Mouse (Mus musculus): ENCODE results near the gene Icam2.
"Not testable (repeated sequence)": the region's sequence is repeated elsewhere in the genome, so short reads cannot be mapped to it uniquely, and the experiment has no call there.

Icam2 gene

DNA sequence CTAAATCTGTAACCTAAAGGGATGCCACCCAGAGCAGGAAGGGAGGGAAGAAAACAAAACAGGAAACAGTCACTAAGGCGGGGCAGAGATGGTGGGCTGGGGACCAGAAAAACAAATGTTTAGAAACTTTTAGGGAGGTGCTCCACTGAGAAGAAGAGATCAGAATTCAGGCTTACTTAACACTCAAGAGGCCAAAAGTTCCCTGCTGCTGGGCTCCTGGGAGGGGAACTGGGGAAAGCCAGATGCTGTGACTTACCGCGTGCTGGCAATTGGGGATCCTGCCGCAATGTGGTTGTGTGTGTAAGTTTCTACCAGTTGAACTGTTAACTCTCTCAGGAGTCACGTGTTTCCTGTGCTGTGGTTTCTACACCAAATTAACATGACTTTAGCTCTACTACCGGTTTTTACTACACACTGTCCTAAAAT is at the start of gene Icam2:
TSS of gene Icam2 (minus strand) at position 285 of the 426 bp plus-strand sequence.
- no peak for DNase-seq (ENCODE audit: low spot score)

DNA sequence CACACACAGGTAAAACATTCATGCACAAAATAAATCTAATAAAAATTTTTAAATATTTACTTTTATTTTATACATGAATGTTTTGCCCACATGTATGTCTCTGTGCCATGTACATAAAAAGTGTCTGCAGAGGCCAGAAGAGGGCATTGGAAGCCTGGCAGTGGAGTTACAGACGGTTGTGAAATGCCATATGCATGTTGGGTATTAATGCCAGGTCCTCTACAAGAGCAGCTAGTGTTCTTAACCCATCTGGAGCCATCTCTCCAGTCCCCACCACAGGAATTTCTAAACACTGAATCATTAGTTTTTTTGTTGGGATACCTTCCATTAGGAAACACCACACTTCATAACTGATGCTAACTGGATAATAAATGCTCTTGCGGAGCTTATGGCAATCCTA is 49.7 kb upstream of the Icam2 start:
- DNase-seq (ENCODE audit: low spot score): no peak

DNA sequence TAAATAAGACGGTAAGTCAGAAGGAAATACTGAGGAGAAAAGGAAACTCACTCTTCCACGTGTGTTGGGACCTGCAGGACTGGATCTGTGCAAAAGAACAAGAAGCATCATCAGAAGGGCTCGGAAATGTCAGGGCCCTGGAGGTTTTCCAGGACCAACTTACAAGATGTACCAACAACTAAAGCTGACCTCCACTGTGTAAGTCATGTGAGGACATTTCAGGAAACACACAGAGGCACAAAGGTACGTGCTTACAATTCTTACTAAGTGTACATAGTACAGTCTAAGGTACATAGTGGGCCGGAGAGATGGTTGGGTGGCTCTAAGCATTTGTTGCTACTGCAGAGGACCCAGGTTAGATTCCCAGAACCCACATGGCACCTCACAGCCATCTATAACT is 49.2 kb upstream of the Icam2 start:
- no peak for DNase-seq (ENCODE audit: low spot score)

DNA sequence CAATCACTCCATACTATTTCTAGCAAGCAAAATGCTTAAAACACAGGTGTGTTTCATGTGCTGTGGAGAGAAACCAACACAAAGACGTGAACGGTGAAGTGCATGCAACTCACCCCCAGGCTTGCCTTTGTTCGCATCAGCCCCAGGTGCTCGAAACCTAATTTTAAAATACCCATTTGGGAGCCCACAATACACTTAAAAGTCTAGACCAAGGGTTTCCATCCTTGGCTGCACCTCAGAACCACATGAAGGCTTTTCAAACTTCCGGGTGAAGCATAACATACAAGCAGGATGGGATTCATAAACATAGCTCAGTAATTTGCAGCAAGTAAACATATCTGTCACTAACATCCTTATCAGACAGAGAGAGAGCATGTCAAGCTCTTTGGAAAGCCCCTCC is 42.5 kb upstream of the Icam2 start:
- DNase-seq (ENCODE audit: low spot score): no peak

DNA sequence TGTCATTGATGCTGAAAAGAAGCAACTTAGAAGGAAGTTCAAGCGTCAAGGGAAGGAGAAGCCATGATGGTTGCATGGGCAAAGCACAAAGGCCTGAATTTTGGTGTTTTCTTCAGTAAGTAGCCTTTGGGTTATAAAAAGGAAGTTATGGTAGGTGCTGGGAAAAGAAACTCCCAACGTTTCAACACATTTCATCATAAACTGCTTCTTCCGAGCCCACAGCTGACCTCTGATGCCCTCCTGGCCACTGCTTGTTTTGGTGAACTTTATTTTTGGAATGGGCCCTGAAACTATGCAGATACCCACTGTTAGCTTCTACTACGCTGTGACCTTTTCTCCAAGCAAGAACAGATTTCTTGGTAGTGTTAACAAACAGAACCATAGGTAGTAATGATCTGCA is 41.8 kb upstream of the Icam2 start:
- no peak for DNase-seq (ENCODE audit: low spot score)

DNA sequence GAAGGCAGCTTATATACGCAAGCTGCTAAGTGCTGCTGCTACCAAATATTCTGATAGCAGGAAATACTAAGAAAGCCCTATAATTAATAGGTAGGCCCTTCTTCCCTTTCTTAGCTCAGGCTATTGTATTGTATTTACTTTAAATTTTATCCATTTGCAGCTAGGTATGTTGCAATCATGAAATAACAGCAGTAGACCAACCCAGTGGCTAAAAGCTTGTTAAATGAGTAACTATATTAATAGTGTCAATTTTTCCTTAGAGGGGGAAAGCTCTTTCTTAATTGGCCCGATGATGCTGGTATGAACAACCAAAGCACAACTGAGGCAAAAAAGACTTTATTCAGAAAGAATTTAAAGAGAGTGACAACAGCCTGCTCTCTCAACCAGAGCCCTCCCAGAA is 40.7 kb upstream of the Icam2 start:
- no peak for DNase-seq (ENCODE audit: low spot score)

DNA sequence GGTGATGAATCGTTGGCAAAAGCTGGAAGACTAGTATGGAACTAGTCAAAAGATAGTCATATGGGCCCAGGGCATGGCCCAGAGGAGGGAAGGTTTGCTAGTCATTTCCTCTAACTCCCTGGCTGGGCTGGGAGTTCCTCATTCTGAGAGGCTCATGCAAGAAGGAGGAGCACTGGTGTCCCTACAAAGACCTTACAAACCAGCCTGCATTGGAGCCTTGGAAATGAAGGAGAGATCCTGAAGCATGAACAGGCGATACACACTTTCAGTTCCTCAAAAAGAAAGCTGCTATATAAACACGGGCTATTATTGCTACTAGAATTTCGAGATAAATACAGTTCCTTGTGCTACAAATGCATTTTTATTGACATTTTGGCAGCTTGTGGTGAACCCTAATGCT is 40.2 kb upstream of the Icam2 start:
- no peak for DNase-seq (ENCODE audit: low spot score)

DNA sequence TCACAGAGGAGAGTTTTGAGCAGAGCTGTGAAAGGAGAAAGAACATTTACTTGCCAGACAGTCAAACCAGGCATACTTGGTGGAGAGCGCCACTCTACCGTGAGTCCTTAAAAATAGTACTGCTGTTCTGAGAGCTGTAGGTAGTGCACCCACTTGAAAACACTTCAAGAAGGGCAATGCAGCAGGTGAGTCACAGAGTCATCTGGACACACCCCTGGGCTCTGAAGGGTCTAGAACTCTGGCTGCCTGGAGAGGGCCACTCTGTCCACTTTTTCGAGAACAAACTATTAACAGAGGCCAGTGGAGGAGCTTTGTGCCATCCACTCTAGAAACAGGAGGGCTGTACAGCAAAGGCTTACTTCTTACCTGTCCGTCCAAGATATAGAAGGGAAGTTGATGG is 38.6 kb upstream of the Icam2 start:
- DNase-seq (ENCODE audit: low spot score): no peak

DNA sequence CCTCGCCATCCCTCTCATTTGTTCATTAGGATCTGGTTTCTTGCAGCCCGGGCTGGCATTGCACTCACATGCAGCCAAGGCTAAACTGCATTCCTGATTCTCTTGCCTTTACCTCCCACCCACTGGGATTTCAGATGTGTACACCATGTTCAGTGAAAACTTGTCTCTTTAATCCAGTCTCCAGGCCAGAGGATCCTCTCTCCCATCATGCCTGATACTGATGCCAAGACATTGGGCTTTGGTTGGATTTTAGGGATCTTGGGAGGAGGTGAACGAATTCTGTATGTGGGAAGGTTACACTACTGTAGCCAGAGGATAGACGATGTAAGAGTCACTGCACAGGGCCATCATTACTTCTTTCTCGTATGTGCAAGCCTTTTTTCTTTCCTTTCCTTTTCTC is 37.3 kb upstream of the Icam2 start:
- DNase-seq (ENCODE audit: low spot score): no peak

DNA sequence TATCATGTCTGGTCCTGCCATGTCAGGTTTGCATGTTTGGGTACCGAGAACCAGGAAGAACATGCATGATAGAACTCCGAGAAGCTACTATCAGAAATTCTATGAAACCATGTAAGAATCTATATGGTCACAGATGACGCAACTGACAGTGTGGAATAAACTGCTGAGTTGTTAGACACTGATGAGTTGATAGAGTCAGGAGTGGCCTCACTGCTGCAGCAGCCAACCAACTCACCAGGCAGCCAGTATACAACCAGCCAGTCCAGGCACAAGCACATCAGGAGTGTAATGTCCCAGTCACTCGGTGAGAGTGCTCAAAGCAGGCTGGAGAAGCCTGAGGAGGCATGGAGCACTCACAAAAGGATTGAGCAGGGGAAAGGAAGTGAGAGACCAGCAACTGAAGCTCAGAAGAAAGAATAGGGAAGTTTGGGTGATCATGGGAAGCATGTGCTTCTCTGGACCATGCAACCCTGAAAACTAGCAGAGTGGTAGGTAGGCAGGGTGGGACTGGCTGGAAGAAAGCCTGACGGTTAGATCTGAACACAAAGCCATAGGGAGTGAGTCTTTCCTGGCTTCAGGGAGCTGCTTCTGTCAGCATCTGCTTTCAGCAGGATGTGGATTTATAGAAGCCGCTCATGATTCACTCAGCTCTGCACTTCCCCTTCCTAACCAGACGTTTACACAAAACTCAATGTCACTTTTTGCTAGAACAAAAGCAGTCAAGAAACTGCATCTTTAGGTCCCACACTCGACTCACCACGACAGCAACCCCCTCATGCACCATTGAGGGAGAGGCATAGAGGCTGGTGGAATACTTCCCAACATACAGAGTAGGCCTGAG is 31.6 kb upstream of the Icam2 start:
- DNase-seq (ENCODE audit: low spot score): peak; percentile 8

DNA sequence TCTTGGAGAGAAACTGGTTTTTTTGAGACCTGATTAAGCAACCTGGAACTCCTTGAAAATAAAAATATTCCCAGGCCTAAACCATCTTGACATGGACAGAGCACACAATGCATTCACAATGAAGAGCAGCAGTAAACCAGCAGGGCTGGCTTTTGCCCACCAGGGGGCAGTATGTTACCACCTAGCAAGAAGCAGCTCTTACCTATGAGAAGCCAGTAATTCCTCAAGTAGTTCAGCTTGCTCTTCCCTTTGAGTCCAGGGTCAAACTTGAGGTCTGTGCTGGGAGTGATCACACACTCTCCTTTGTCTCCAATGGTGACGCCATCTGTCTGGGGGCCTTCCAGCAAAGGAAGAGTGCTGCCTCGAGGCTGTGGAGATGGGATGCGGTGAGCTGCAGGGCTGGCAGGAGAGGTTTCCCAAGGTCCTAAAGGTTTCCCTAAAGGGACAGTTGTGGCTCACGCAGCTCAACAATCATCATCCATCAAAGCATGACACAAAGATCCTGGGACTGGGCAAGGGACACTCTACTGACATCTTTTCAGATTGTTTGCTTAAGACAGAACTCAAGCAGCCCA is 30.8 kb upstream of the Icam2 start:
- peak; percentile 82 for DNase-seq (ENCODE audit: low spot score)

DNA sequence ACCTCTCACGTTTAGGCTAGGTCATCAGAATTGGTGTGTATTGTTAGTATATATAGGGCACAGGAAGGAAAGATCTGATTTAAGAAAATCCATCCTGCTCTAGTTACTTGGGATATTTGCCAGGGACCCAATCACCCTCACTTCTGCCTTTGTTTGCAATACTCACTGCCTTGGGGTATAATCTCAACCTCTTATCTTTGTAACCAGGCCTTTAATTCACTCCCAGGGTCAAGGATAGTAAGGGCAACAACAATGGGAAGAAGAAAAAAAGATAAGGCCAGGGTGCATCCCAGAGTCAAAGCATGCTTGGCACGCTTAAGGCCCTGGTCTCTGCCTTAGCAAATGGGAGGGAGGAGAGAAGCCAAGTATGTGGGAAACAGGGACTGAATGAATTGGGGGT is 30.0 kb upstream of the Icam2 start:
- DNase-seq (ENCODE audit: low spot score): no peak

DNA sequence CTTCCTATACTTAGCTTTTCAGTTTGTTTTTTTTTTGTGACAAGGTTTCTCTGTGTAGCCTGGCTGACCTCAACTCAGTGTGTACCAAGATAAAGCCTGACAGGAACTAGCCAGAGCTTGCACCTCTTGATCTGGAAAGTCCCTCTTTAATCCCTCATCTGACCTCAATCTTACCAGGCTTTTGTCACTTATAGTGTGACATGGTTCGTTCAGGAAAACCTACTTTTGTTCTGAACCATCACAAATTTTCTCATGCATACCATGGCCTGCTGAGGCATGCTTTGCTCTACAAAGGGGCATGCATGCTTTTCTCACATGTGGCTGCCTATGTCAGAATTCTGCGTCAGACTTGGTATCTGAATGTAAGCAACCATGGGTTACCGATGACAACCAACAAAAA is 28.5 kb upstream of the Icam2 start:
- no peak for DNase-seq (ENCODE audit: low spot score)

DNA sequence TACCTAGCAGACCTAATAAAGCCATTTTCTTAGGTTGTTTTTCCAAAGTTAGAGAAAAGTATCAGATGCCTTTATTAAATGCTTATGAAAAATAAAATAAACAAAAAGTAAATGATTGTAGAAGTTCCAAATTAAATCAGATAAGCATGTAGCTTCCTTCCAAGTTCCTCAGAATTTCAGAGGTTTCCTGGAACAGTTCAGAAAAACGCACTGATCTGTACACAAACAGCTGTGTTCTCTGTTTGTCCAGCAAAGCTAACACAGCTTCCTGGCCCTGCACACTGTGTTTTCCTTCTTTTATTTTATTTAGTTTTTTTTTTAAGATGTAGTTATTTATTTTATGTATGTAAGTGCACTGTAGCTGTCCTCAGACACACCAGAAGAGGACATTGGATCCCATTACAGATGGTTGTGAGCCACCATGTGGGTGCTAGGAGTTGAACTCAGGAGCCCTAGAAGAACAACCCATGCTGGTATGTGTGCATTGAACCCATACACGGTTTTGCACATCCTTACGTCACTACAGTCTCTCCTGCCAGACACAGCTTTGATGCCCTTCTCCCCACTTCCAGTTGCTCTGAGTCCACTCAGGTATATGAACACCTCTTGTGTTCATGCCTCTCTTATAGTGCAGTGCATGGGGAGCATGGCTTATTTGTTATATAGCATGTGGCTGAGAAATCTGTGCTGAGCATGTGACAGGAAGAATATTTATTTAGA is 24.9 kb upstream of the Icam2 start:
- DNase-seq (ENCODE audit: low spot score): no peak

DNA sequence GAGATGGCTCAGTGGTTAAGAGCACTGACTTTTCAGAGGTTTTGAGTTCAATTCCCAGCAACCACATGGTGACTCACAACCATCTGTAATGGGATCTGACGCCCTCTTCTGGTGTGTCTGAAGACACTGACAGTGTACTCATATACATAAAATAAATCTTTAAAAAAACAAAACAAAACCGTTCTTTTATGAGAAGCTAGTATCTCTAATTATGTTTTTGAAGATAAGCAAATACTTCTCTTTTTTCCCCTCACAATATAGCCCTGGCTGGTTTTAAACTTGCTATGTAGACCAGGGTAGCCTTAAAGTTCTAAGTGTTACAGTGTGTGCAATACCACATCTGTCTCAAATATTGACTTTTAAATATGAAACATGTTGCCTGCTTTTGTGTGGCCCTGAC is 23.3 kb upstream of the Icam2 start:
- DNase-seq (ENCODE audit: low spot score): no peak

DNA sequence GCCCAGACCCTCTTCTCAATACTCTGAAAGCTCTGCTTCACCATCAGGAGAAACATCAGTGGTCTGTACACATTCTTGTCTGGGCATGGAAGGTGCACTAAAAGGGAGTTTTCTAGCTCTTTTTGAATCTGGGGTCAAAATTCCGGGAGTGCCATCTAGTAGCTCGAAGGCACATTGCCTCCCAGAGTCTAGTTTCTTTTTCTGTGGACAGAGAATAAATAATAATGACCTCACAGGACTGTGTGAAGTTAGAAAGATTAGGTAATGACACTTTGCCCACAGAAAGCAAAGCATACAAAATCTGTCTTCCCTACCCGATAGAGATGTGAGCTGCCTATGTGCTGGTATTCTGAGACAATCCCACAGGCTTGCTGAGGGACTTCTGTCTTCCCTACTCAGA is 22.6 kb upstream of the Icam2 start:
- no peak for DNase-seq (ENCODE audit: low spot score)

DNA sequence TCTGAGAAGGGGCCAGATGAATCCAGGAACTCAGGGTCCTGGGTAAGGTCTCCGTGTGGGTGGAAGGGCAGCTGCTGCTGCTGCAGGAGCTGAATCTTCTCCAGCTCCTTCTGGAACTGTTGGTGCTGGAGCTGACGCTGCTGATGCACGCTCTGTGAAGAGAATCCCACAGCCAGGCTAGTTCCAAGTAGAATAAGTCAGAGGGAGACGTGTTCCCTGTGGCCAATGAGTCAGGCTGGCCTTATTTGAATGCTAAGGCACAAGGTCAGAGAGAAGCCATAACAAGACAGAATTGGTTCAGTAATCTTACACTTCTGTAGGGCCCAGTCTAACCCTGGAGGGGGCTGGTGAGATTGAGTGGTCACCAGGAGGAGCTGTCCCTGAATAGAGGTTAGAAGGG is 22.1 kb upstream of the Icam2 start:
- no peak for DNase-seq (ENCODE audit: low spot score)

DNA sequence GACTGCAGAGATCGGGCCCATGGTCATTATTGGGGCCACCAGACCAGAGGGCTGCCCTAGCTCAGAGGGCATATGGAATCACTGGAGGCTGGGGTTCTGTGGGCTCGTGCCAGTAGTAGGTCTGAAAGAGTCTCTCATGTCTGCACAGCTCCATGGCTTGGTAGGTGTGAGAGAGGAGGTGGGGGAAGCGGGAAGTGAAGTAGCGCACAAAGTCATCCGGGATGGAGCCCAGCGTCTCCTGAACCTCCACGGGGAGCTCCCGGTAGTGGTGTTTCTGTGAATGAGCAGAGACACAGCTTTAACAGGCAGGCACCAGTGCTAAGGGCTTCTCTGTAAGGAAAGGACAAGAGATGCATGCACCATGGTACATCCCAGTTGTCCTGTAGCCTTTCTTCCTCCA is 10.6 kb upstream of the Icam2 start:
- no peak for DNase-seq (ENCODE audit: low spot score)

DNA sequence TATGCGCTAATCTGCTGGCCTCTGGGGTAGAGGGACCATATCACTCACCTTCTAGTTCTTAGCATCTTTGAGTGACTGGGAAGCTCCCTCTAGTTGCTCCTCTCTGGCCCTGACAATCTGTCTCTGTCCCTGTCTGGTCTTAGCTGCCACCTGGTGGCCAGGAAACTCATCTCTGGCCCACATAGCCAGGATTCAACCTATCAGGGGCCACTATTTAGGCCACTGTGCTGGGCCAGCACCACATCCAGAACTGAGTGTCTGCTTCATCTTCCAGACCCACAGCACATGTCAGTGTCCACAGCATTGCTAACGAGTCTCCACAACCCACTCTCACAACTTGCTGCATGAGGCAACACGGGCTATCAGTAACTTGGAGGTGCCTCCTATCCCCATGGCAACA is 9.8 kb upstream of the Icam2 start:
- DNase-seq (ENCODE audit: low spot score): no peak

DNA sequence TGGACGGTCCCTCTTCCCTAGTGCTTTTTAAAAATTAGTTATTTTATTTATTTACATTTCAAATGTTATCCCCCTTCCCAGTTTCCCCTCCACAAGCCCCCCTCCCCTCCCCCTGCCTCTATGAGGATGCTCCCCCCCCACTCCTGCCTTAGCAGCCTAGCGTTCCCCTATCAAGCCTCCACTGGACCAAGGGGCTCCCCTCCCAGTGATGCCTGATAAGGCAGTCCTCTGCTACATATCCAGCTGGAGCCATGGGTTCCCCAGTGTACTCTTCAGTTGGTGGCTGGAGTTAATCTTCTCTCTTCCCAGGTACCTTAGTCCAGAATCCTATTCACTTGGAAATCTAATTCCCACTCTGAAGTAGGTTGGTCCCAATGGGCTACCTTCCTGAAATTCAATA is 6.2 kb upstream of the Icam2 start:
- DNase-seq (ENCODE audit: low spot score): not testable (repeated sequence)

DNA sequence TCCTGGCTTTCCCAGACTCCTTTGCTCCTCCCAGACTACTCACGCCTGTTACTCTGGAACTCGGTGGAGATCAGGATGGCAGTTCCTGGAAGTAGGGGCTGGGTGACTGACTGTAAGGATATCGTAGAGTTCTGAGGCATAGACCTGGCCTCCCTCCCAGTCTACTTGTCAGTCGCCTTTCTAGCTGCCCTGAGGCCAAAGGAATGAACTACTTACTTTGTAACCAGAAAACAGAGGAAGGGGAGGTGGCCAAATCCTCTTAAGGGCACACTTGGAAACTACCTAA is 5.4 kb upstream of the Icam2 start:
- no peak for DNase-seq (ENCODE audit: low spot score)

DNA sequence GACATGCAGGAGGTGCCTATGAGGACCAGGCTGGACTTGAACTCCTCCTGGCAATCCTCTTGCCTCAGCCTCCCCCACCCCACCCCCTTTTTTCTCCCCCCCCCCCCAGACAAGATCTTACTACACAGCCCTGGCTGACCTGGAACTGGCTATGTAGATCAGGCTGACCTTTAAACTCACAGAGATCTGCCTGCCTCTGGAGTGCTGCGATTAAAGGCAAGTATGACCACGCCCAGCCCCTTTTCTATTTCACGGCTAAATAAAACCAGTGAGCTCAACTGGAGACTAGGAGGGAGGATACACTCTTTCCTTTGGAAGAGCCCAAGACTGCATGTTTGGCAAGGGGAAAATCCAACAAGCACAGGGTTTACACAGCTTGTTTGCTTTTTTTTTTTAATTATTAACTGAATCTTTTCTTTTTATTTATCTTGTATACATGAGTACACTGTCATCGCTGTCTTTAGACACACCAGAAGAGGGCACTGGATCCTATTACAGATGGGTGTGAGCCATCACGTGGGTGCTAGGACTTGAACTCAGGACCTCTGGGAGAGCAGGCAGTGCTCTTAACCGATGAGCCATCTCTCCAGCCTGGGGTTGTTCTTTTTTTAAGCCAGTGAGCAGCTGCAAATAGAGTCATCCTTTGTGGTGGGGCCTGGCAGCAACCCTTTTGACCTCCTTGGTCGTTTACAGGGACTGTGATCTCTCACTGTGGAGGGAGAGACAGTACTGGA is 4.9 kb upstream of the Icam2 start:
- DNase-seq (ENCODE audit: low spot score): peak; percentile 64

Measured in c-Kit-positive CD71-positive TER-119-positive erythroid progenitor cells, embryonic 14.5 days (primary cell).